Mouse (Mus musculus) MEL (cell line): ENCODE measurements around the gene Glipr1. TPM values are rescaled to one million over a fixed set of nuclear protein-coding genes. Genes with fewer than 3 reads are reported as not detected.
A peak's percentile ranks its signal among the peaks of the same experiment; 100 is the strongest.
"Not testable (repeated sequence)": the region's sequence is repeated elsewhere in the genome, so short reads cannot be mapped to it uniquely, and the experiment has no call there.

Source experiments
- DNase-seq: peaks from one replicate; pipeline ENCODE4 v3.0.0; 2011; ENCODE audit warnings: low read depth, low spot score
- H3K27ac ChIP-seq: 2 replicates; pipeline ENCODE4 v1.5.1; 2012; ENCODE audit warnings: low read depth, mild to moderate bottlenecking, control low read depth, low read length, moderate library complexity; ENCODE audit not compliant: control insufficient read depth
- H3K27me3 ChIP-seq, 2 experiments: fragments of 150-350 bp in 1 of 2; sonication (generic) in 1 of 2; 2 replicates each; pipeline ENCODE4 v1.6.1; 2012; ENCODE audit warnings: low read length in 2 of 2, mild to moderate bottlenecking in 2 of 2, improper control_type of control experiment in 1 of 2, moderate library complexity in 1 of 2; ENCODE audit not compliant: insufficient read depth in 2 of 2, control insufficient read depth in 1 of 2
- H3K36me3 ChIP-seq, 2 experiments: 2 replicates each; pipeline ENCODE4 v1.6.1; 2012 to 2014; ENCODE audit warnings: low read length in 2 of 2, improper control_type of control experiment in 1 of 2, inconsistent platforms in 1 of 2, mild to moderate bottlenecking in 1 of 2; ENCODE audit not compliant: insufficient read depth in 2 of 2, control insufficient read depth in 1 of 2
- H3K4me1 ChIP-seq, 2 experiments: fragments of 150-350 bp in 1 of 2; sonication (generic) in 1 of 2; 2 replicates each; pipeline ENCODE4 v1.6.1; 2012; ENCODE audit warnings: low read length in 2 of 2, improper control_type of control experiment in 1 of 2, mild to moderate bottlenecking in 1 of 2; ENCODE audit not compliant: insufficient read depth in 2 of 2, control insufficient read depth in 1 of 2
- H3K4me3 ChIP-seq, 2 experiments: fragments of 150-350 bp in 1 of 2; sonication (generic) in 1 of 2; 2 replicates each; pipeline ENCODE4 v1.5.1; 2012; ENCODE audit warnings: low read depth in 2 of 2, low read length in 2 of 2, mild to moderate bottlenecking in 2 of 2, moderate library complexity in 2 of 2, control low read depth in 1 of 2, improper control_type of control experiment in 1 of 2; ENCODE audit not compliant: control insufficient read depth in 1 of 2, insufficient read depth in 1 of 2
- H3K79me2 ChIP-seq: 2 replicates; pipeline ENCODE4 v1.6.1; 2012; ENCODE audit warnings: mild to moderate bottlenecking, low read length, moderate library complexity; ENCODE audit not compliant: control insufficient read depth, poor library complexity, insufficient read depth
- H3K9ac ChIP-seq: 2 replicates; pipeline ENCODE4 v1.6.1; 2012; ENCODE audit warnings: low read depth, mild to moderate bottlenecking, control low read depth, low read length, moderate library complexity; ENCODE audit not compliant: control insufficient read depth, poor library complexity, severe bottlenecking
- H3K9me3 ChIP-seq: fragments of 150-350 bp; sonication (generic); replicated peaks from 2 replicates; pipeline ENCODE4 v1.6.1; 2012; ENCODE audit warnings: mild to moderate bottlenecking, low read length, improper control_type of control experiment, moderate library complexity; ENCODE audit not compliant: insufficient read depth
- BHLHE40 ChIP-seq: IDR thresholded peaks from 2 replicates; pipeline ENCODE4 v1.6.1; 2012; ENCODE audit warnings: low read depth, mild to moderate bottlenecking, inconsistent platforms, low read length, improper control_type of control experiment, borderline replicate concordance
- CHD1 ChIP-seq: IDR thresholded peaks from 2 replicates; pipeline ENCODE4 v1.6.1; 2012; ENCODE audit warnings: low read depth, mild to moderate bottlenecking, inconsistent platforms, low read length, improper control_type of control experiment
- CHD2 ChIP-seq: IDR thresholded peaks from 2 replicates; pipeline ENCODE4 v1.6.1; 2011; ENCODE audit warnings: low read length, improper control_type of control experiment
- CTCF ChIP-seq, 3 experiments: IDR thresholded peaks in 2 of 3; conservative IDR thresholded peaks in 1 of 3; 2 replicates each; pipeline ENCODE4 v1.5.1; 2011 to 2012; ENCODE audit warnings: low read length in 3 of 3, low read depth in 2 of 3, mild to moderate bottlenecking in 2 of 3, improper control_type of control experiment in 1 of 3, inconsistent platforms in 1 of 3, mixed read lengths in 1 of 3, moderate library complexity in 1 of 3; ENCODE audit not compliant: control insufficient read depth in 1 of 3, insufficient read depth in 1 of 3, poor library complexity in 1 of 3, severe bottlenecking in 1 of 3
- ELF1 ChIP-seq: IDR thresholded peaks from 2 replicates; pipeline ENCODE4 v1.6.1; 2014; ENCODE audit warnings: low read depth, mild to moderate bottlenecking, inconsistent platforms, low read length, improper control_type of control experiment, moderate library complexity
- ETS1 ChIP-seq: IDR thresholded peaks from 2 replicates; pipeline ENCODE4 v1.6.1; 2012; ENCODE audit warnings: low read depth, mild to moderate bottlenecking, inconsistent platforms, low read length, improper control_type of control experiment, moderate library complexity
- GABPA ChIP-seq: IDR thresholded peaks from 2 replicates; pipeline ENCODE4 v1.6.1; 2012; ENCODE audit warnings: low read depth, mild to moderate bottlenecking, inconsistent platforms, low read length, improper control_type of control experiment, moderate library complexity
- HCFC1 ChIP-seq: IDR thresholded peaks from 2 replicates; pipeline ENCODE4 v1.6.1; 2012; ENCODE audit warnings: low read depth, mild to moderate bottlenecking, inconsistent platforms, low read length, improper control_type of control experiment, moderate library complexity
- KAT2A ChIP-seq: conservative IDR thresholded peaks from 2 replicates; pipeline ENCODE4 v1.6.1; 2012; ENCODE audit warnings: low read depth, low read length, improper control_type of control experiment, inconsistent platforms
- MAFK ChIP-seq: IDR thresholded peaks from 2 replicates; pipeline ENCODE4 v1.6.1; 2011; ENCODE audit warnings: low read depth, mild to moderate bottlenecking, low read length, improper control_type of control experiment, borderline replicate concordance
- MEF2A ChIP-seq: IDR thresholded peaks from 2 replicates; pipeline ENCODE4 v1.6.1; 2014; ENCODE audit warnings: low read depth, mild to moderate bottlenecking, inconsistent platforms, low read length, improper control_type of control experiment; ENCODE audit not compliant: poor library complexity, insufficient replicate concordance, severe bottlenecking; ENCODE audit errors: extremely low read depth
- MXI1 ChIP-seq: IDR thresholded peaks from 2 replicates; pipeline ENCODE4 v1.6.1; 2011; ENCODE audit warnings: mild to moderate bottlenecking, low read depth, low read length, improper control_type of control experiment
- MYB ChIP-seq: IDR thresholded peaks from 2 replicates; pipeline ENCODE4 v1.6.1; 2011; ENCODE audit warnings: mild to moderate bottlenecking, low read depth, low read length, improper control_type of control experiment
- MYC ChIP-seq: IDR thresholded peaks from 2 replicates; pipeline ENCODE4 v1.6.1; 2011; ENCODE audit warnings: low read depth, mild to moderate bottlenecking, low read length, improper control_type of control experiment, moderate library complexity
- NELFE ChIP-seq: IDR thresholded peaks from 2 replicates; pipeline ENCODE4 v1.6.1; 2011; ENCODE audit warnings: low read depth, low read length, improper control_type of control experiment
- POLR2A ChIP-seq, 2 experiments: IDR thresholded peaks; 2 replicates each; pipeline ENCODE4 v1.6.1; 2011 to 2012; ENCODE audit warnings: low read length in 2 of 2, mild to moderate bottlenecking in 2 of 2, control low read depth in 1 of 2, improper control_type of control experiment in 1 of 2, low read depth in 1 of 2, moderate library complexity in 1 of 2; ENCODE audit not compliant: control insufficient read depth in 1 of 2, insufficient read depth in 1 of 2, poor library complexity in 1 of 2
- POLR2AphosphoS2 ChIP-seq: IDR thresholded peaks from 2 replicates; pipeline ENCODE4 v1.6.1; 2011; ENCODE audit warnings: low read length, improper control_type of control experiment
- POLR2AphosphoS5 ChIP-seq: IDR thresholded peaks from 2 replicates; pipeline ENCODE4 v1.6.1; 2012; ENCODE audit warnings: low read depth, borderline replicate concordance, mild to moderate bottlenecking, inconsistent platforms, low read length, moderate library complexity, mixed read lengths
- RCOR1 ChIP-seq: IDR thresholded peaks from 2 replicates; pipeline ENCODE4 v1.6.1; 2012; ENCODE audit warnings: low read depth, mild to moderate bottlenecking, inconsistent platforms, low read length, improper control_type of control experiment
- TAL1 ChIP-seq: IDR thresholded peaks from 2 replicates; pipeline ENCODE4 v1.6.1; 2012; ENCODE audit warnings: mild to moderate bottlenecking, inconsistent platforms, low read length, moderate library complexity, mixed read lengths
- UBTF ChIP-seq: IDR thresholded peaks from 2 replicates; pipeline ENCODE4 v1.6.1; 2012; ENCODE audit warnings: low read depth, mild to moderate bottlenecking, inconsistent platforms, low read length, improper control_type of control experiment, moderate library complexity, borderline replicate concordance; ENCODE audit not compliant: insufficient read depth
- USF1 ChIP-seq: IDR thresholded peaks from 2 replicates; pipeline ENCODE4 v1.6.1; 2014; ENCODE audit warnings: low read depth, mild to moderate bottlenecking, inconsistent platforms, low read length, improper control_type of control experiment, moderate library complexity
- USF2 ChIP-seq, 2 experiments: IDR thresholded peaks; 2 replicates each; pipeline ENCODE4 v1.6.1; 2011 to 2012; ENCODE audit warnings: improper control_type of control experiment in 2 of 2, low read length in 2 of 2, borderline replicate concordance in 1 of 2, inconsistent platforms in 1 of 2, low read depth in 1 of 2, mild to moderate bottlenecking in 1 of 2; ENCODE audit not compliant: insufficient read depth in 1 of 2
- ZC3H11A ChIP-seq: IDR thresholded peaks from 2 replicates; pipeline ENCODE4 v1.6.1; 2012; ENCODE audit warnings: low read depth, mild to moderate bottlenecking, inconsistent platforms, low read length, improper control_type of control experiment
- polyA plus RNA-seq, 2 experiments: library from polyadenylated mRNA; stranded (reverse) in 1 of 2; unstranded in 1 of 2; fragments of >175 nt in 1 of 2; fragments of >200 nt in 1 of 2; gene quantifications; 2 replicates each; pipeline versions ENCODE4 v1.2.1 to v1.2.4; 2012; ENCODE audit warnings: low replicate concordance in 2 of 2, low read depth in 1 of 2; ENCODE audit not compliant: insufficient read length in 2 of 2, insufficient read depth in 1 of 2, missing spikeins in 1 of 2
- total RNA-seq: library from RNA; depleted of rRNA; stranded (reverse); fragments of 300-350 nt; gene quantifications from 2 replicates; pipeline ENCODE4 v1.2.3, GENCODE M21; 2012

The Glipr1 gene
- total and polyA plus RNA-seq, 3 experiments: 0.62 to 0.88 TPM; not detected in 1

GRCm38 (mm10) chr10:112023585-112023984 is 21.2 kb upstream of the Glipr1 start:
- Histone ChIP-seq H3K4me3 (no peak overlapping the region), H3K27me3 (no peaks in the 10 kb centered on the region), H3K9me3 (no peaks in the 10 kb centered on the region), H3K79me2 (no peaks in the 10 kb centered on the region), H3K9ac (no peak overlapping the region), H3K4me1 (no peaks in the 10 kb centered on the region), H3K36me3 (no peaks in the 10 kb centered on the region), H3K27ac (no peak overlapping the region)
- TF ChIP-seq USF1 (no peak), USF2 (IDR thresholded peaks at IDR 0.05; ENCODE audit: borderline replicate concordance in 1 of 2, insufficient read depth in 1 of 2, low read depth in 1 of 2, low read length in 2 of 2) (no peak), GABPA (no peak), MXI1 (no peak), ELF1 (no peak), POLR2AphosphoS5 (no peak), MYB (no peak), UBTF (no peak), ZC3H11A (no peak), NELFE (no peak), POLR2AphosphoS2 (no peak), ETS1 (no peak)
- peak; percentile 24 for DNase-seq

GRCm38 (mm10) chr10:112009511-112009910 is 7.1 kb upstream of the Glipr1 start:
- H3K4me3 ChIP-seq, H3K79me2 ChIP-seq, H3K9ac ChIP-seq, DNase-seq, H3K36me3 ChIP-seq, H3K4me1 ChIP-seq, H3K27me3 ChIP-seq, H3K9me3 ChIP-seq, H3K27ac ChIP-seq: not testable (repeated sequence)

- Histone ChIP-seq H3K79me2 (no peaks in the 10 kb centered on the region), H3K4me3 (peak overlapping the region; percentile 49 to 62), H3K27me3 (no peaks in the 10 kb centered on the region), H3K36me3 (peaks cover 0 to 22% of the 10 kb centered on the region in 2 experiments; a peak in 2 of 4 replicates), H3K4me1 (peaks cover 15 to 21% of the 10 kb centered on the region in 2 experiments), H3K9ac (peak overlapping the region; percentile 52), H3K27ac (peak overlapping the region; percentile 75), H3K9me3 (no peaks in the 10 kb centered on the region)
- DNase-seq: peak; percentile 58
- TF ChIP-seq MYC (no peak), RCOR1 (no peak), MAFK (no peak), CHD1 (no peak), CHD2 (no peak), KAT2A (no peak), TAL1 (no peak), NELFE (no peak), HCFC1 (no peak), MEF2A (no peak), GABPA (no peak), POLR2A (IDR thresholded peaks at IDR 0.05; ENCODE audit: control insufficient read depth in 1 of 2, insufficient read depth in 1 of 2, low read depth in 1 of 2, low read length in 2 of 2, poor library complexity in 1 of 2) (no peak), BHLHE40 (no peak), CTCF (IDR thresholded peaks at IDR 0.05 in 2 of 3, conservative IDR thresholded peaks at IDR 0.05 in 1 of 3; ENCODE audit: control insufficient read depth in 1 of 3, insufficient read depth in 1 of 3, low read depth in 2 of 3, low read length in 3 of 3, poor library complexity in 1 of 3, severe bottlenecking in 1 of 3) (no peak), MYB (no peak), ELF1 (no peak), POLR2AphosphoS2 (no peak)
Observed at GRCm38 (mm10) chr10:112001756-112002520, 493 bp downstream of the Glipr1 start.
